Mouse (Mus musculus): ENCODE measurements at regions not wholly inside any gene's neighbourhood (a gene's known extent, or its start where the extent isn't known, plus 50 kb on each side); places are given as distances from the start of the nearest gene placed in this dataset.

DNA sequence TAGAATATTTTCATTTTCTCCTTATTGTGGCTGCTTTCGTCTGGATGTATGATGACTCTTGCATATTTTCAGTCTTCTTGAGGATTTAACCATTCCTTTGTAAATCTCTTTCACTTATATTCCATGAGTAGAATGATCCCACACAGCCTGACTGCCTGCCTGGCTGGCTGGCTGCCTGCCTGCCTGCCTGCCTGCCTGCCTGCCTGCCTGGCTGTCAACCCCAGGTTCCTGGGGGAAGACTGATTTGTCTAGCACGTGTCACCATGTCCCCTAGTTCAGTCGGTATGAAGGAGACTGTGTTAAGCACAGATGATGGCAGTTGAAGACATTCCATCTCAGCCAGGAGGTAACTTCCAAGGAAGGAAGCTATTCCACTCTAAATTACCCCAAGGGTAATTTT lies 370.8 kb downstream of the Nkx6-1 start:
- peak; percentile 31 for DNase-seq

- no peak for DNase-seq
These were observed 376.4 kb downstream of the Nkx6-1 start for GRCm38 (mm10) chr5:101288358-101288757.

DNA sequence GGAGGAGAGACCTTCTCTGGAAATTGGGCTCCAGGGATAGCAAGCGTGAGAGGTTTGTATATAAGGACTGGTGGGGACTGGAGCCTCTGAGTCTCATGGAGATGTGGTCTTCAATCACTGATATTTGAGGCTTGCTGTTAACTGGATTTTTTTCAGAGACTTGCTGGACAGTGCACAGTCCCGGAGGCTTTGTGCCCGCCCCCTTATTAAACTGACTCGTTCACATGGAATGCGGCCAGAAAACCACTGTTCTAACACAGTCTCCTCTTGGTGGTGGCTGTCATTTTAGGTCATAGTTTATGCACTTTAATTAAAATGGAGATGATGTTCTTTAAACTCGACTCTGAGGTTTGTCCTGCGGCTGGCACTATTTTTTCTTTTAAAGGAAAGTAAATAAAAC lies 378.9 kb downstream of the Nkx6-1 start:
- no peak for DNase-seq

GRCm38 (mm10) chr5:101250474-101250873 lies 405.0 kb downstream of the Gpat3 start:
- no peak for DNase-seq

GRCm38 (mm10) chr5:101242651-101243050 lies 397.1 kb downstream of the Gpat3 start:
- peak; percentile 6 for DNase-seq

DNA sequence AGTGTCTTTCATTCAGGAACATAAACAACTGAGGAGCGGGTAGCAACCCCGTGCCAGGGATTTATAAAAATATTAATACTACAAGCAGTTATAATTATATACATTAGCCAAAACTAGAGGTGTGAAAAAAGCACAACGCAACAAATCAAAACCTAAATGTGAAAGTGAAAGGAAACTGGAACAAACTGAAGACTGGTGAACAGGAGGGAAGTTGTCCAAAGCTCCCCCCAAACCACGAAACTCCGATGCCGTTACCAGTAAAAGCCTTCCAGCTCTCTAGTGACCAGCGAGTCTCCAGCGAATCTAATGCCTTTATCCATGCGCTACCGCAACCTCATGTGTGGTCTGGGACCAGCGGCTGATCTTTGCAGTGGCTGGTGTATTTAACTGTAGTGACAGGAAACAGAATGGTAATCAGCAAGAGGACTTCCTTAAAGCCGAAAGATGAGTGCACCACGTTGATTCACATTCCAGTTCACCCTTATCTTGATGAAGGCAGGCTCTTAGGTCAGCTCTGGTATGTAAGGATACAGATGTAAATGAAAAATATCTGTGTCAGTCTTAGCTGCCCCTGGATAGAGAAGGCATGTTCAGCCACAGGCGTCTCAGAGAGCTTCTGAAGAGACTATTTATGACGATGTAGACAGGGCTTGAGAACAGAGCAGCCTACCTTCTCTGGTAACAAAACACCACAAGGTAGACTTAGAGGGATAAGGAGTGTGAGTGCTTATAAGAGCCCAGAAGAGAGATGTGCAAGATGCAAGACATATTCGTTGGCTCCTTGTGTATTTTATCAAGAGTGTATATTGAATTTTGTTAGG lies 394.0 kb downstream of the Gpat3 start:
- no peak for DNase-seq

GRCm38 (mm10) chr5:101236163-101236693 lies 390.7 kb downstream of the Gpat3 start:
- no peak for DNase-seq

DNA sequence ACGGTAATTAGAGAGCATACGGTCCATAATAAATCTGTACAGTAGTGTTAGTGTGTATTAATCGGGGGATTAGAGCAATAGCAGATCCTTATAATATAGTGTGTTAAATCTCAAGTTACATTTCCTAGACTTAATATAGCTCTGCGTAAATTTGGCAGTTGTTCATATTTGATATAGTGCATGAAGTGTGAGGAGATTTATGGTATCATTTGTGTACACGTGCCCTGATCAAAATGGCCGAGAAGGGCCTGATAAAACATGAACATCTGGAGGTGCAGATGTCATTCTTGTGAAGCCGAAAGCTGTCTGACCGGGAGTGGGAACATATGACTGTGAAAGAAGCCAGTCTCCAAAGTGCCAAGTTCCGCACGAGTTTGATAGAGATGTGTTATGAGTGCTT lies 376.9 kb downstream of the Gpat3 start:
- no peak for DNase-seq

DNA sequence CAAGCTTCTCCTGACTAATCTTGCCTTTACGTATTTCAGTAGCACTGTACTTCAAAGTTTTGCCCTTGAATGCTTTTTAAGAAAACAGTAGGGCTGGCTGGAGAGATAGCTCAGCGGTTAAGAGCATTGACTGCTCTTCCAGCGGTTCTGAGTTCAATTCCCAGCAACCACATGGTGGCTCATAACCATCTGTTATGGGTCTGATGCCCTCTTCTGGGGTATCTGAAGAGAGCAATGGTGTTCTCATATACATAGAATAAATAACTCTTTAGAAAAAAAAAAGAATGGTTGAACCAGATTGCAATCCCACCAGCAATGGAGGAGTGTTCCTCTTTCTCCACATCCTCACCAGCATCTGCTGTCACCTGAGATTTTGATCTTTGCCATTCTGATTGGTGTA lies 372.6 kb downstream of the Gpat3 start:
- no peak for DNase-seq

DNA sequence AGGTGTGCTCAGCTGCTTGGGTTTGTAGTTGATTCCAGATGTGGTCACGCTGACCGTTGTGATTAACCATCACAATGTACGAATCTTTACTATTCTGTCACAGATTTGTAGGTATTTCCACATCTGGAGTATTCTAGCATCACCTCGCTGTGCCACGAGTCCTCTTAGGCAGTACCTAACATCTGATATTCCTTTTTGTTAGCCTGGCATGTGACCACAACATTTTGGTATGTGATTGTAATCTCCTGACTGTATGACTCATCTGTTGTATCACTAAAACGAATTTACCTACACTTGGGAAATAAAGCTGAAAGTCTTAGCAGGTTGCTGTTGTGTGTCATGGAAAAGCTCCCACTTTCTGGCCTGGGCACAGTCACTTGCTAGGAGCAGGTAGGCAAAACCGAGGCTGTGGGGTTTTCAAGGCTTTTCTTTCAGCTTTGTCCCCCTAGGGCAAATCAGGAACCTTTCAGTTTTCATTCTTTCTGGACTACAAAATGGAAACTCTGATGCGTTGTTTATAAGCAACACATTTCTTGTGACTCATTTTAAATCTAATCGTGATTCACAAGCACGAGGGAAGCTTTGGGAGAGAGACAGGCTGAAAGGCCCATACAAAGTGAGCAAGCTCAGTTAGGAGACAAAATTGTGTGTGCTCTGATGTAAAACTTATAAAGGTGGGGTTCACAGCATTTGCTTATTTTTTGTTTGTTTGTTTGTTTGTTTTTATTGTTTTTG lies 371.5 kb downstream of the Gpat3 start:
- DNase-seq, result no peak

DNA sequence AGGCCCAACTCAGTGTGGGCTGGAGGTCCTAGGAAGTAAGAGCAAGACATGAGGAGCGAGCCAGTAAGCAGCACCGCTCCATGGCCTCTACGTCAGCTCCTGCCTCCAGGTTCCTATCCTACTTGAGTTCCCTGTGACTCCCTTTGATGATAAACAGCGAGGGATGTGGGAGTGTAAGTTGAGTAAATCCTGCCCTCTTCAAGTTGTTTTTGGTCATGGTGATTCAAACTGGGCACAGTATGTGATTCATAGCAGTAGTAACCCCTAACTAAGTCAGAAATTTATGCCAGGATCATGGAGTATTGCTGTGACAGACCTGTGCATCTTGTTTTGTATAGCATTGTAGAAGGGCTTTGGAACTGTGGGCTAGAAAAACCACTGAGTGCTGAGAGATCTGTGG lies 366.5 kb downstream of the Gpat3 start:
- no peak for DNase-seq

GRCm38 (mm10) chr5:101208150-101208549 lies 362.6 kb downstream of the Gpat3 start:
- no peak for DNase-seq

GRCm38 (mm10) chr5:101195501-101195900 lies 350.0 kb downstream of the Gpat3 start:
- DNase-seq, result no peak

DNA sequence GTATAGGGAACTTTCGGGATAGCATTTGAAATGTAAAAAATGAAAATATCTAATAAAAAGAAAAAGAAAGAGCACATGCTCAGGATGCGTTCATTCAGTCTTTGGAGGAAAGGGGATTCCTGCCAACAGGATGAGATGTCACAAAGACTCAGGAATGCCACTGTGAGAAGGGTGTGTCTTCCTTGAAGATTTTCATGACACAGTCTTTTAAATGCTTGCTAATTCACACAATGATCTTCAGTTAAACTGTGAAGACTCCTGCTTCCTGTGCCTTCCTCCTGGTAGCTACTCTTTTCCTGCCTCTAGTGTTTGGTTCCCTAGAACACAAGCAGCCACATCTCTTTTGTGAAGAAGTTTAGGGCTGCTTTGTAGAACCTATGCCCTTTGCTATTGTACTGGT lies 345.5 kb downstream of the Gpat3 start:
- DNase-seq, result no peak

- no peak for DNase-seq
These were observed 327.7 kb downstream of the Gpat3 start for GRCm38 (mm10) chr5:101173183-101173582.

DNA sequence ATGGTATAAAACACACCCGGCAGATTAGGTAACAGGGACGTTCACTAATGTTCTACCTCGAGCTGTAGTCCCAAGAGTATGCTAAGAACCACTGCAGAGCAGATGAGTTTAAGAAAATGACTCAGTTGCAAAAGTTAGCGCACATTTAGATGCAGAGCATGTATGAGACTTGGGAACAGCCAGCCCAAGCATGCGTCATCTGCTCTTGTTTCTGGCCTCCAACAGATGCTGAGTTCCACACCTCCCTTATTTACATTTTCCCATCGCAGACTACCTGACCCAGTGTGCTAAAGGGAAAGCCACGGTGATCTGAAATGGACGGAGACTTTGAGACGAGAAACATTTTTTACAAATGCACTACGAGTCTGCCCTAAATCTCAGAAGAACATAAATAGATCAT lies 327.3 kb downstream of the Gpat3 start:
- no peak for DNase-seq

- DNase-seq, result no peak
These were observed 323.6 kb downstream of the Gpat3 start for GRCm38 (mm10) chr5:101169074-101169473.

DNA sequence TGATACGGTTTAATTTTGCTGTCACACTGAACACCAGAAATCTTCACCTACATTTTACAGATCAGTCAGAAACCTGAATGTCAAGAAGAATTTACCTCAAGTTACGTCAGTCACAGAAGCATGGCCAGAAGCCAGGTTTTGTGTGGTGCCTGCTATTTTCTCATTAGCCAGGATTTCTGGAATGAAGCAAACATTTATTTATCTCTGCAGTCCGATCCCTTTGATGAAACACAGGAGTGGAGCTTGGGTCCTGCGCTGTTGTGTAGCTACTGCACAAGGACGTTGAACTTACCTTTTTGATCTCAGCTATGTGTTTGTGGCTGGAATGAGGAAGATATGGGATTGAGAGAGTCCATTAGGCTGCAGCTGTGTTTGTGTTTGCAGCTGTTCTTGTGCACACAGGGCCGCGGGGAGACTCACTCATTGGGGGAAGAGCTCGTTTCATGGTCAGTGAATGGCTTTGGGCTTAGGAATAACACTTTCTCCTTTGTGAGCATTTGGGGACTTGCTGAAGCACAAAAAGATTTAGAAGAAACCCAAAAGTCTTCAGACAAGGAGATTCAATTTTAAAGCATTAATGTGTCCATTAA lies 318.2 kb downstream of the Gpat3 start:
- DNase-seq, result no peak

GRCm38 (mm10) chr5:101163112-101163511 lies 317.6 kb downstream of the Gpat3 start:
- DNase-seq, result no peak

DNA sequence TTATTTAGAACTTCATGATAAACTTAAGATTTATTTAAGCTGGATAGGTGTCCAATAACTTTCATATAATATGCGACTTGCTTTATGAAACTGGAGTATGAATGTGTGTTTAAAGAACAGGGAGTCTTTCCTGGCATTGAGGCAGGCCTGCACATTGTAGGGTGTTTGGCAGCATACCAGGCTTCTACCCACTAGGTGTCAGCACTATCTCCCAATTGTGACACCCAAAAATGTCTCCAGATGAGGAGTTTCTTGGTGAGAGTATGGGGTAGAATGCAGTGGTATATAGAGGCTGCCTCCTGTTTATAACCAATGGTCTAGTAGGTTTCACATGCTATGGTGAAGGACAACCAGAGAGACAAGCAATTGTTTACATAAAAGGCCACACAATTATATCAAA lies 311.9 kb downstream of the Gpat3 start:
- no peak for DNase-seq

DNA sequence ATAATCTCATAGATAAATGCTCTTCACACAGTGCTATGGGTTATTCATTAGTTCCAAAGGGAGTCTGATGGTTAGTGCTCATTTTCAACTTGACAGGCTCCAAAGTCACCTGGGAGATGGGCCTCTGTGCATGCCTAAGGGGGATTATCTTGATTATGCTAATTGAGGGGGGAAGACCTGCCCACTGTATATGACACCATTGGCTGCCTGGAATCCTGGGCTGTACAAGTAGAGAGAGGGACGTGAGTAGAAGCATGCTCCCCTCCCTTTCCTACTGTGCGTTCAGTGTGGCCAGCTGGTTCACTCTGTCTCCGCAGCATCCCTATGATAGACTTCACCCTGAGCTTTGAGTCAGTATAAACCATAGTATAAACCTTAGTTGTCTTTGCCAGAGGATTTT lies 300.8 kb downstream of the Gpat3 start:
- no peak for DNase-seq

DNA sequence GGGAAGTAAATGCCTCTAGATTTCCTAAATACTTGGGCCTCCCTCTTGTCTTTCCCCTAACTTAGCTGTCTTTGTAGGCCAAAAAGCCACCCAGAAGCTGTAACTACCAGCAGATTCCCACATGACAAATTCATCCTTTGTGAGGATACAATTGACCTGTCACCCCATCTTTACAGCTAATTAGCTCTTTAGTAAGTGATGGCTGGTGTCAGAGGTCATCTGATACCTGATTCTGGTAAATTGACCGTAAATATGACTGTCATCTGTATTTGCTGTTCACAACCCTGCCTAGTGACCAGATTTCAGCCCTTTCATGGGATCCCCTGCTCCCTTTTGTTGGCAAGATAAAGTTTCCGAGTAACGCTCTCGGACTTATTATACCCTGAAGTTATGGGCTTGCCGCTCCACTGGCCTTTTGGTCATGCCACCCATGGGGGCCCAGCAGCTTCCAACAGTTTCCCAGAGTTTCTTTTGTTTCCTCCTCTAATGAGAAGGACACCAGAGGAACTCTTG lies 279.5 kb downstream of the Gpat3 start:
- no peak for DNase-seq

DNA sequence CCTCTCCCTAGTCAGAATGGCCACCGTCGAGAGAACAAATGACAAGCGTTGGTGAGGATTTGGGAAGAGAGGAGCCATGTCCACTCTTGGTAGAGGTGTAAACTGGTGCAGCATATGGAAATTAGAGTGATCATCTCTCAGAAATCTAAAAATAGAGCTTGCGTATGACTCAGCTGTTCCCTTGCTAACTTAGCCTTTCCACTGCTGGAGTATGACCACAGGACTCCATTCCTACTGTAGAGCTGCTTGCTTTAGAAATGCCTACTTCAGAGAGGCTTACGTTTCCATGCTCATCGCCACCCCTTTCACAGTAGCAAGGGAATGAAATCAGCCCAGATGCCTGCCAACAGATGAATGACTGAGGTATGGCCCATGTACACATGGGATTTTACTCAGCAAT lies 277.4 kb downstream of the Gpat3 start:
- no peak for DNase-seq

Data from cerebellum, adult 11-12 months (tissue).